Mouse (Mus musculus): ENCODE results near the gene Slc38a10. TPM values are rescaled to one million over a fixed set of nuclear protein-coding genes. Genes with fewer than 3 reads are reported as not detected.

The Slc38a10 gene
- polyA plus RNA-seq, 1 experiment: 81.9 TPM

- H3K27ac ChIP-seq (ENCODE audit: insufficient read depth, low read length): peak overlapping the region; percentile 66
- under 1% methylated on average over 41 of the region's 41 CpGs for WGBS
- peaks cover 6% of the 10 kb centered on the region for H3K4me1 ChIP-seq (ENCODE audit: control insufficient read depth, insufficient read depth, insufficient read length)
- DNase-seq (ENCODE audit: low read depth in 1 of 2, low spot score in 2 of 2): no peak
- H3K4me3 ChIP-seq (ENCODE audit: extremely low read depth, insufficient read depth, insufficient read length): peak overlapping the region; percentile 66
- peaks cover 16% of the 10 kb centered on the region for H3K27me3 ChIP-seq (ENCODE audit: control insufficient read depth, insufficient read depth, low read length)
- TF ChIP-seq CTCF (IDR thresholded peaks at IDR 0.05; ENCODE audit: extremely low read depth, insufficient read depth, insufficient read length, insufficient replicate concordance) (no peak), POLR2A (IDR thresholded peaks at IDR 0.05; ENCODE audit: low read depth, low read length) (no peak)
- H3K36me3 ChIP-seq (ENCODE audit: control insufficient read depth, insufficient read depth, low read length): no peaks in the 10 kb centered on the region
Measured at GRCm38 (mm10) chr11:120188481-120189441, 37.6 kb upstream of the Slc38a10 start.

GRCm38 (mm10) chr11:120188102-120188480 is 36.9 kb upstream of the Slc38a10 start:
- H3K27me3 ChIP-seq (ENCODE audit: control insufficient read depth, insufficient read depth, low read length): peaks cover 16% of the 10 kb centered on the region

GRCm38 (mm10) chr11:120187236-120188101 is 36.3 kb upstream of the Slc38a10 start:
- no peak for DNase-seq (ENCODE audit: low read depth in 1 of 2, low spot score in 2 of 2)
- Histone ChIP-seq H3K4me1 (ENCODE audit: control insufficient read depth, insufficient read depth, insufficient read length) (peaks cover 6% of the 10 kb centered on the region), H3K27ac (ENCODE audit: insufficient read depth, low read length) (peak overlapping the region; percentile 24; the same call in 1 of the 2 replicates), H3K27me3 (ENCODE audit: control insufficient read depth, insufficient read depth, low read length) (peaks cover 16% of the 10 kb centered on the region), H3K36me3 (ENCODE audit: control insufficient read depth, insufficient read depth, low read length) (no peaks in the 10 kb centered on the region), H3K4me3 (ENCODE audit: extremely low read depth, insufficient read depth, insufficient read length) (peak overlapping the region; percentile 20; the same call in 1 of the 2 replicates)
- TF ChIP-seq CTCF (IDR thresholded peaks at IDR 0.05; ENCODE audit: extremely low read depth, insufficient read depth, insufficient read length, insufficient replicate concordance) (no peak), POLR2A (IDR thresholded peaks at IDR 0.05; ENCODE audit: low read depth, low read length) (no peak)
- 35% methylated on average over 43 of the region's 43 CpGs for WGBS

More at GRCm38 (mm10) chr11:120188102-120188480, 36.9 kb upstream of the Slc38a10 start:
- Histone ChIP-seq H3K27ac (ENCODE audit: insufficient read depth, low read length) (0 out of 2 replicates have a peak overlapping the region, but pooled peaks have one; percentile 18), H3K4me3 (ENCODE audit: extremely low read depth, insufficient read depth, insufficient read length) (peak overlapping the region; percentile 66; the same call in 1 of the 2 replicates), H3K4me1 (ENCODE audit: control insufficient read depth, insufficient read depth, insufficient read length) (peaks cover 6% of the 10 kb centered on the region), H3K36me3 (ENCODE audit: control insufficient read depth, insufficient read depth, low read length) (no peaks in the 10 kb centered on the region)
- WGBS: 3% methylated on average over 24 of the region's 24 CpGs
- no peak for DNase-seq (ENCODE audit: low read depth in 1 of 2, low spot score in 2 of 2)
- no peak for TF ChIP-seq CTCF (IDR thresholded peaks at IDR 0.05; ENCODE audit: extremely low read depth, insufficient read depth, insufficient read length, insufficient replicate concordance)
- no peak for TF ChIP-seq POLR2A (IDR thresholded peaks at IDR 0.05; ENCODE audit: low read depth, low read length)

GRCm38 (mm10) chr11:120186821-120187235 is 35.7 kb upstream of the Slc38a10 start:
- TF ChIP-seq CTCF (IDR thresholded peaks at IDR 0.05; ENCODE audit: extremely low read depth, insufficient read depth, insufficient read length, insufficient replicate concordance) (no peak), POLR2A (IDR thresholded peaks at IDR 0.05; ENCODE audit: low read depth, low read length) (no peak)
- H3K4me1 ChIP-seq (ENCODE audit: control insufficient read depth, insufficient read depth, insufficient read length): peaks cover 6% of the 10 kb centered on the region
- DNase-seq (ENCODE audit: low read depth in 1 of 2, low spot score in 2 of 2): no peak
- peak overlapping the region; percentile 50; the same call in 1 of the 2 replicates for H3K27ac ChIP-seq (ENCODE audit: insufficient read depth, low read length)
- no peaks in the 10 kb centered on the region for H3K36me3 ChIP-seq (ENCODE audit: control insufficient read depth, insufficient read depth, low read length)
- WGBS: 61% methylated on average over 20 of the region's 20 CpGs
- no peak overlapping the region; the same call in 1 of the 2 replicates for H3K4me3 ChIP-seq (ENCODE audit: extremely low read depth, insufficient read depth, insufficient read length)
- peaks cover 16% of the 10 kb centered on the region for H3K27me3 ChIP-seq (ENCODE audit: control insufficient read depth, insufficient read depth, low read length)

- Histone ChIP-seq H3K27me3 (ENCODE audit: control insufficient read depth, insufficient read depth, low read length) (peaks cover 16% of the 10 kb centered on the region), H3K27ac (ENCODE audit: insufficient read depth, low read length) (peak overlapping the region; percentile 79), H3K4me3 (ENCODE audit: extremely low read depth, insufficient read depth, insufficient read length) (peak overlapping the region; percentile 11; the same call in 1 of the 2 replicates), H3K36me3 (ENCODE audit: control insufficient read depth, insufficient read depth, low read length) (no peaks in the 10 kb centered on the region), H3K4me1 (ENCODE audit: control insufficient read depth, insufficient read depth, insufficient read length) (peaks cover 6% of the 10 kb centered on the region)
- WGBS: 63% methylated on average over 18 of the region's 18 CpGs
- TF ChIP-seq POLR2A (IDR thresholded peaks at IDR 0.05; ENCODE audit: low read depth, low read length): no peak
- TF ChIP-seq CTCF (IDR thresholded peaks at IDR 0.05; ENCODE audit: extremely low read depth, insufficient read depth, insufficient read length, insufficient replicate concordance): no peak
- no peak for DNase-seq (ENCODE audit: low read depth in 1 of 2, low spot score in 2 of 2)
Measured at GRCm38 (mm10) chr11:120186145-120186740, 35.1 kb upstream of the Slc38a10 start.
